Mouse (Mus musculus) hindbrain, embryonic 13.5 days (tissue): ENCODE data around the gene Anks3. TPM values are rescaled to one million over a fixed set of nuclear protein-coding genes. Genes with fewer than 3 reads are reported as not detected.
A peak's percentile ranks its signal among the peaks of the same experiment; 100 is the strongest.

ENCODE experiments used
- ATAC-seq: fragments of 200-750 bp; cut with Nextera tagmentation; 2 replicates; pipeline ENCODE4 v1.8.0; 2017; ENCODE audit warnings: moderate TSS enrichment; ENCODE audit not compliant: low FRiP score
- H3K27ac ChIP-seq: fragments of 300-500 bp; sonication (generic); 2 replicates; pipeline ENCODE4 v1.5.1; 2015; ENCODE audit warnings: inconsistent platforms, mild to moderate bottlenecking, moderate library complexity
- H3K27me3 ChIP-seq: fragments of 300-500 bp; sonication (generic); 2 replicates; pipeline ENCODE4 v1.6.1; 2015; ENCODE audit warnings: mild to moderate bottlenecking, inconsistent platforms
- H3K36me3 ChIP-seq: fragments of 300-500 bp; sonication (generic); 2 replicates; pipeline ENCODE4 v1.6.1; 2015; ENCODE audit warnings: mild to moderate bottlenecking, inconsistent platforms
- H3K4me1 ChIP-seq: fragments of 300-500 bp; sonication (generic); replicated peaks from 2 replicates; pipeline ENCODE4 v1.6.1; 2015; ENCODE audit warnings: inconsistent platforms
- H3K4me2 ChIP-seq: fragments of 300-500 bp; sonication (generic); 2 replicates; pipeline ENCODE4 v1.6.1; 2015; ENCODE audit warnings: inconsistent platforms, mild to moderate bottlenecking, moderate library complexity
- H3K4me3 ChIP-seq: fragments of 300-500 bp; sonication (generic); 2 replicates; pipeline ENCODE4 v1.5.1; 2015; ENCODE audit warnings: mild to moderate bottlenecking, inconsistent platforms
- H3K9ac ChIP-seq: fragments of 300-500 bp; sonication (generic); 2 replicates; pipeline ENCODE4 v1.6.1; 2015; ENCODE audit warnings: mild to moderate bottlenecking, inconsistent platforms
- H3K9me3 ChIP-seq: fragments of 300-500 bp; sonication (generic); 2 replicates; pipeline ENCODE4 v1.6.1; 2016; ENCODE audit warnings: inconsistent platforms
- WGBS: fragments of 180-500 bp; shearing (Covaris S2); methylation state at CpG from one replicate; pipeline ENCODE4 v1.1.7; 2015; 5-methylcytosine and 5-hydroxymethylcytosine counted together
- polyA plus RNA-seq: library from polyadenylated mRNA; unstranded; fragments of >200 nt; fragmentation: Nextera tagmentation; extraction: Ambion mirVana; gene quantifications from 2 replicates; pipeline ENCODE4 v1.2.1, GENCODE M21; 2015

Anks3 gene
- polyA plus RNA-seq, 1 experiment from 2014 or later = 73.4 TPM

GRCm38 (mm10) chr16:4913783-4914735, 49.9 kb downstream of the Anks3 start:
- peak; percentile 63 for ATAC-seq
- Histone ChIP-seq H3K4me3 (no peak overlapping the region), H3K4me1 (0 out of 2 replicates have a peak, but pooled peaks cover 2% of the 10 kb centered on the region), H3K36me3 (peaks cover 90% of the 10 kb centered on the region), H3K27ac (peak overlapping the region; percentile 63; the same call in 1 of the 2 replicates), H3K4me2 (no peak overlapping the region), H3K9me3 (no peaks in the 10 kb centered on the region), H3K9ac (no peak overlapping the region), H3K27me3 (no peaks in the 10 kb centered on the region)
- WGBS = 40% methylated on average over 12 of the region's 12 CpGs

DNA sequence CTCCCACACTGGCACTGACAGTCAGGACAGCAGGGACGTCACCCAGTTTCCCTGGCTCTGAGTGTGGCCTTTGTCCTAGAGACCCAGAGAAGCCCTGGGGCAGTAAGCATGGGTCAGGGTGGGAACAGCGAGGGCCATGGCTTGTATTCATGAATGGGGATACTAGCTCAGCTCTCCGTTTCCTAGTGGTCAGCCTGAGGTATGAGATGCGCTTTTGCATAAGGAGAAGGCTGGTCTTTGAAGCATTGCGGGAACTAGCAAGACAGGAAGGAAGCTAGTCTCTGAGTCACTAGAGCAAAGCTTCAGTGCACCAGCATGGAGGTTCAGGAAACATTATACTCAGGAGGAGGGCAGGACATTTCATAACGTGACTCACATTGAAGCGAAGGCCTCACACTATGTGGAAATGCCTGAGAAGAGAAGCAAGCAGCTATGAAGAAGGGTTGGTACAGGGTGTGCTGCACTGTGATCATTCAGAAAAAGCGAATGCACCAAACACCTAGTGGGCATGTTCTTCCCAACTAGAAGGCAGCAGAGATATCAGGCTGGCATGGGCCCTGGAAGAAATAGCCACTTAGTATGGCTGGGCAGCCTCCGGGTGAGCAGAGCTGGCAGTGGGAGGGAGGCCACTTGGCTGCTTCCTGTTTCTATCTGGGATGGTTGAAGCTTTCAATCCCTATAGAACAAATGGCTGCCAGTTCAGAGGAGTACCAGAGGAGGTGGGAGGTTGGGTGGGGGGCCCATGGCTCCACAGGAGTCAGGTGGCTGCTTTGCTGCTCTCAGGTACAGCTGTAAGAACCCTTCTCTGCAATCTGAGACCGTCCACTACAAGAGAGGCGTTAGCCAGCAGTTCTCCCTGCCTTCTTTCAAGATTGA, 50.9 kb downstream of the Anks3 start:
- 0 out of 2 replicates have a peak overlapping the region, but pooled peaks have one; percentile 19 for H3K9ac ChIP-seq
- 0 out of 2 replicates have a peak, but pooled peaks cover 2% of the 10 kb centered on the region for H3K4me1 ChIP-seq
- WGBS = 75% methylated on average over 11 of the region's 11 CpGs
- H3K27me3 ChIP-seq = no peaks in the 10 kb centered on the region
- H3K4me2 ChIP-seq = no peak overlapping the region
- H3K9me3 ChIP-seq = no peaks in the 10 kb centered on the region
- H3K27ac ChIP-seq = peak overlapping the region; percentile 63
- ATAC-seq = no peak; the same call in 1 of the 2 replicates
- no peak overlapping the region for H3K4me3 ChIP-seq
- peaks cover 86% of the 10 kb centered on the region for H3K36me3 ChIP-seq

- Histone ChIP-seq H3K36me3 (peaks cover 89% of the 10 kb centered on the region), H3K9me3 (no peaks in the 10 kb centered on the region), H3K9ac (no peak overlapping the region), H3K27ac (0 out of 2 replicates have a peak overlapping the region, but pooled peaks have one; percentile 18), H3K4me2 (no peak overlapping the region), H3K27me3 (no peaks in the 10 kb centered on the region), H3K4me3 (no peak overlapping the region), H3K4me1 (peaks cover 6% of the 10 kb centered on the region; the same call in 1 of the 2 replicates)
- 80% methylated on average over 10 of the region's 10 CpGs for WGBS
- ATAC-seq = no peak
These were observed 51.8 kb downstream of the Anks3 start for GRCm38 (mm10) chr16:4912074-4912648.

DNA sequence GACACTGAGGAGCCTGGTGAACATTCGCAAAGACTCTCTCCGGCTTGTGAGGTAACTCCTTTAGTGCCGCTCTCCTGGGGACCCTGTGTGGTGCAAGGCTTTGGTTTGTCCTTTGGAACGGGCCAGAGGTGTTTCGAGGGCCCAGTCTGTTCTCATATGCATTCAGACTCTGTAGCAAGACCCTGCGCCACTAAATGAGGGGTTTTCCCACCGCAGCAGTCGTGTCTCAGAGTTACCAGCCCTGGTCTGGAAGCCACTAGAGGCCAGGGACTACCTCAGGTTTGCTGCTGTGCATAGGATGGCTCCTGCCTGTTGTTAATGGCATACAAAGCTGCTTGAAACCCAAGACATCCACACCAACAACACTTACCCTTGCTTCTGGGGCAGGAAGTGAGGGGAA, 53.2 kb downstream of the Anks3 start:
- Histone ChIP-seq H3K27me3 (no peaks in the 10 kb centered on the region), H3K36me3 (peaks cover 75% of the 10 kb centered on the region), H3K4me1 (peaks cover 6% of the 10 kb centered on the region; the same call in 1 of the 2 replicates), H3K27ac (no peak overlapping the region), H3K9ac (no peak overlapping the region), H3K4me3 (no peak overlapping the region), H3K4me2 (no peak overlapping the region), H3K9me3 (no peaks in the 10 kb centered on the region)
- ATAC-seq = no peak
- 95% methylated on average over 8 of the region's 8 CpGs for WGBS

DNA sequence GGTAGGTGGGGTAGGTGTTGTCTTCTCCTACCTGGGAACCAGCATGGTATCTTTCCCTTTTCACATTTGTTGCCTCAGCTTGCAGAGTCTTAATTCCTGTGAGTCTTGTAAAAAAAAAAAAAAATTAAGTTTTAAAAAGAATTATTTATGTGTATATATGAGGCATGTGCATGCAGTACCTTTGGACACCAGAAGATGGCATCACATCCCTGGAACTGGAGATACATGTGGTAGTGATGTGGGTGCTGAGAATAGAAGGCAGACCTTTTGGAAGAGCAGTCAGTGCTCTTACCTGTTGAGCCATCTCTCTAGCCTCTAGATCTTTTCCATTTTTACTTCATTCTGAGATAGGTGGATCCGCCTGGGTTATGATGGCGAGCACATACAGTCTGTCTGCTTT, 54.3 kb downstream of the Anks3 start:
- Histone ChIP-seq H3K36me3 (peaks cover 67% of the 10 kb centered on the region), H3K4me3 (no peak overlapping the region), H3K27me3 (no peaks in the 10 kb centered on the region), H3K4me1 (peaks cover 6% of the 10 kb centered on the region; the same call in 1 of the 2 replicates), H3K9ac (no peak overlapping the region), H3K4me2 (no peak overlapping the region), H3K27ac (no peak overlapping the region), H3K9me3 (no peaks in the 10 kb centered on the region)
- 98% methylated on average over 2 of the region's 2 CpGs for WGBS
- ATAC-seq = no peak

- Histone ChIP-seq H3K4me3 (no peak overlapping the region), H3K9ac (no peak overlapping the region), H3K27me3 (no peaks in the 10 kb centered on the region), H3K9me3 (no peaks in the 10 kb centered on the region), H3K27ac (no peak overlapping the region), H3K4me2 (no peak overlapping the region), H3K36me3 (peaks cover 51% of the 10 kb centered on the region), H3K4me1 (peaks cover 4% of the 10 kb centered on the region; the same call in 1 of the 2 replicates)
- no peak for ATAC-seq
- 45% methylated on average over 4 of the region's 5 CpGs for WGBS
These were observed 56.0 kb downstream of the Anks3 start for GRCm38 (mm10) chr16:4907972-4908371.

GRCm38 (mm10) chr16:4907386-4907785, 56.6 kb downstream of the Anks3 start:
- H3K27me3 ChIP-seq = no peaks in the 10 kb centered on the region
- ATAC-seq = no peak
- H3K9me3 ChIP-seq = no peaks in the 10 kb centered on the region
- peaks cover 45% of the 10 kb centered on the region for H3K36me3 ChIP-seq
- 67% methylated on average over 2 of the region's 2 CpGs for WGBS
- H3K4me1 ChIP-seq = peaks cover 4% of the 10 kb centered on the region; the same call in 1 of the 2 replicates
- no peak overlapping the region for H3K27ac ChIP-seq
- no peak overlapping the region for H3K4me3 ChIP-seq
- no peak overlapping the region for H3K4me2 ChIP-seq
- no peak overlapping the region for H3K9ac ChIP-seq

GRCm38 (mm10) chr16:4906559-4906958, 57.4 kb downstream of the Anks3 start:
- no peaks in the 10 kb centered on the region for H3K9me3 ChIP-seq
- H3K4me1 ChIP-seq = peaks cover 4% of the 10 kb centered on the region; the same call in 1 of the 2 replicates
- peaks cover 37% of the 10 kb centered on the region for H3K36me3 ChIP-seq
- H3K4me3 ChIP-seq = no peak overlapping the region
- H3K4me2 ChIP-seq = no peak overlapping the region
- no peak overlapping the region for H3K27ac ChIP-seq
- ATAC-seq = no peak
- H3K27me3 ChIP-seq = no peaks in the 10 kb centered on the region
- no peak overlapping the region for H3K9ac ChIP-seq

GRCm38 (mm10) chr16:4905591-4905990, 58.4 kb downstream of the Anks3 start:
- H3K27ac ChIP-seq = no peak overlapping the region
- H3K4me3 ChIP-seq = no peak overlapping the region
- H3K36me3 ChIP-seq = peaks cover 27% of the 10 kb centered on the region
- WGBS = 86% methylated on average over 1 of the region's 1 CpGs
- peaks cover 10% of the 10 kb centered on the region for H3K4me1 ChIP-seq
- H3K9ac ChIP-seq = no peak overlapping the region
- no peaks in the 10 kb centered on the region for H3K9me3 ChIP-seq
- ATAC-seq = no peak
- H3K4me2 ChIP-seq = no peak overlapping the region
- H3K27me3 ChIP-seq = no peaks in the 10 kb centered on the region

- no peak for ATAC-seq
- H3K4me3 ChIP-seq = no peak overlapping the region
- WGBS = 93% methylated on average over 3 of the region's 3 CpGs
- no peak overlapping the region for H3K4me2 ChIP-seq
- no peaks in the 10 kb centered on the region for H3K9me3 ChIP-seq
- no peak overlapping the region for H3K27ac ChIP-seq
- peaks cover 10% of the 10 kb centered on the region for H3K4me1 ChIP-seq
- H3K27me3 ChIP-seq = no peaks in the 10 kb centered on the region
- no peak overlapping the region for H3K9ac ChIP-seq
- H3K36me3 ChIP-seq = peaks cover 20% of the 10 kb centered on the region
These were observed 59.1 kb downstream of the Anks3 start for GRCm38 (mm10) chr16:4904878-4905277.

GRCm38 (mm10) chr16:4903491-4904102, 60.4 kb downstream of the Anks3 start:
- no peak for ATAC-seq
- WGBS = 79% methylated on average over 6 of the region's 6 CpGs
- Histone ChIP-seq H3K27ac (no peak overlapping the region), H3K27me3 (no peaks in the 10 kb centered on the region), H3K9me3 (no peaks in the 10 kb centered on the region), H3K9ac (no peak overlapping the region), H3K36me3 (peaks cover 8% of the 10 kb centered on the region; the same call in 1 of the 2 replicates), H3K4me2 (no peak overlapping the region), H3K4me3 (no peak overlapping the region), H3K4me1 (peaks cover 10% of the 10 kb centered on the region)
